Mouse (Mus musculus): ENCODE measurements around the gene Ift74.

DNA sequence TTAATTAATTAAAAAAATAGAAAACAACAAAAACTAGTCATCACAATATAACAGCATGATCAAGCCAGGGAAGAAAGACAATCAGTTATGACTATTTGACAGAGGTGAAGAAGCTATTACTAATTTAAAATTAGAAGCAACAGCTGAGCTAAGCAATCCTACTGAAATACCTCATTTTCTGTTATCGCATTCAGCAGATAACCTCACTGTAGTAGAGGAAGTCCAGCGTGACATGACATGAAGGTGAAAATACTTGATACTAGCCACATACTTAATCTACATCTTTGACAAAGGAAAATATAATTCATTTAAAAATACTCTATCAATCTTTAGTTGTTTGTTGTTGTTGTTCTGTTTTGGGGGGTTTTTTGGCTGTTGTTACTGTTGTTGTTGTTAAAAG, 96.7 kb downstream of the Ift74 start:
- TF ChIP-seq POLR2A (IDR thresholded peaks at IDR 0.05; ENCODE audit: low read depth, low read length) (no peak), CTCF (IDR thresholded peaks at IDR 0.05; ENCODE audit: borderline replicate concordance, insufficient read depth, low read length) (no peak)
